Mouse (Mus musculus) cerebellum, adult 9-10 months (tissue): ENCODE measurements around the gene Ehd2.

Experiments used
- DNase-seq: peaks from one replicate; pipeline ENCODE4 v3.0.0; 2022

Ehd2 gene

DNA sequence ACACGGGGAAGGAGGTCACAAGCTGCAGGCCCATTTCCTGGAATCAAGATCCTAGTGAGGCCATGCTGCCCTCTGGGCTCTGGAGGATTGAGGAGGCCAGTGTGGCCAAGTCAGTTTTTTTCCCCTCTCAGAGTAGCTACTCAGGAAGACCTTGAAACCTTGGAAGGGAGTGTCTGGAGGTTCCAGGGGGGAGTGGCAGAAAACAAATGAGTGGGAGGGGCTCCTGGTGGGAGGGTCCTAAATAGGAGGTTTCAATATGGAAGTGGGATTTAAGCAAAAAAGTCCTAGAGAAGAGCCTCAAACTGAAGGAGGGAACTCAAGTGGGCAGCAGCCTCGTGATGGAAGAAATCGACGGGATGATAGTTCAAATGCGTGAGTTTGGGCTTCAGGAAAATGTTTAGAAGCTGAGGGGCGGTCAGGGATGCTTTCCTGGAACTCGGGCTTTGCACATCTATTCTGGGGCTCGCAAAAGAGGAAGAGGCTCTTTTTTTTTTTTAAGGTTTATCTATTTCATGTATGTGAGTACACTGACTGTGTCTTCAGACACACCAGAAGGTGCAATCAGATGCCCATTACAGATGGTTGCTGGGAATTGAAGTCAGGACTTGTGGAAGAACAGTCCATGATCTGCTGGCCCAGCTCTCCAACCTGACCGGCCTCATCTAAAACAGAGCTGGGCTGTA lies 65.9 kb downstream of the Ehd2 start:
- DNase-seq = no peak
